Mouse (Mus musculus) C2C12 (cell line): Measurements from ENCODE around the gene Dlgap1.

Experiments
- CEBPB ChIP-seq: IDR thresholded peaks from one replicate; pipeline ENCODE4 v1.6.1; 2011; ENCODE audit warnings: low read depth, mild to moderate bottlenecking, control low read depth, moderate library complexity
- CTCF ChIP-seq: IDR thresholded peaks from one replicate; pipeline ENCODE4 v1.5.1; 2011; ENCODE audit not compliant: control insufficient read depth, insufficient read depth, insufficient read length
- MAX ChIP-seq: IDR thresholded peaks from one replicate; pipeline ENCODE4 v1.6.1; 2011; ENCODE audit warnings: mild to moderate bottlenecking, control low read depth
- MYOD1 ChIP-seq: IDR thresholded peaks from one replicate; pipeline ENCODE4 v1.6.1; 2011; ENCODE audit warnings: low read depth; ENCODE audit not compliant: control insufficient read depth, insufficient read length
- MYOG ChIP-seq: IDR thresholded peaks from one replicate; pipeline ENCODE4 v1.6.1; 2011; ENCODE audit not compliant: control insufficient read depth, insufficient read length; ENCODE audit errors: extremely low read depth

GRCm38 (mm10) chr17:70847086-70847485 lies 878.2 kb downstream of the Dlgap1 start:
- TF ChIP-seq CTCF, result no peak
- peak; percentile 33 for TF ChIP-seq MAX
- TF ChIP-seq MYOG, result no peak
- no peak for TF ChIP-seq MYOD1
- TF ChIP-seq CEBPB, result no peak
